17 mouse cellular contexts compared by ENCODE assay signal in genomic region chr12:87103471-87103870, GRCm38 (mm10). TPM values are rescaled to one million over a fixed set of nuclear protein-coding genes. Genes with fewer than 3 reads are reported as not detected.
"Had no signal": no experiment of that assay in that cellular context is flagged by ENCODE, and none has a peak within 500 bp of the region (broad histone marks: within the 10 kb centered on the region; RNA-seq: fewer than 3 reads in every experiment).

No protein-coding gene starts in this region.

- H3K36me3 ChIP-seq: midbrain, embryonic 13.5 days; midbrain, embryonic 15.5 days; stomach, embryonic 15.5 days had no signal

- H3K4me3 ChIP-seq: midbrain, embryonic 13.5 days; midbrain, embryonic 15.5 days; neural tube, embryonic 12.5 days; stomach, embryonic 15.5 days had no signal

- H3K9ac ChIP-seq: lung, embryonic 14.5 days; midbrain, embryonic 13.5 days; midbrain, embryonic 15.5 days; neural tube, embryonic 12.5 days; stomach, embryonic 15.5 days had no signal

- DNase-seq: lung, adult 18-20 months; lung, embryonic 14.5 days; lung, postnatal 10 days; lung, postnatal 4 days; right cerebral cortex, postnatal 14 days; thymus, adult 2 months; thymus, postnatal 25 days; thymus, postnatal 4 days had no signal

- H3K4me2 ChIP-seq: lung, embryonic 14.5 days; midbrain, embryonic 11.5 days; midbrain, embryonic 13.5 days; midbrain, embryonic 15.5 days; neural tube, embryonic 12.5 days; stomach, embryonic 15.5 days had no signal

- H3K27ac ChIP-seq: midbrain, embryonic 13.5 days; midbrain, embryonic 15.5 days; neural tube, embryonic 12.5 days; stomach, embryonic 15.5 days; stomach, postnatal 0 days had no signal

- ATAC-seq: midbrain, embryonic 13.5 days; midbrain, embryonic 15.5 days had no signal

- H3K9me3 ChIP-seq: midbrain, embryonic 13.5 days; midbrain, embryonic 15.5 days; neural tube, embryonic 12.5 days; stomach, embryonic 15.5 days had no signal

RNA-seq across cellular contexts. Expression of gene Ngb, which starts 1.1 kb away (rescaled TPM):
- total RNA-seq: megakaryocyte, adult 5-6 weeks; monocyte, adult 5-6 weeks; neutrophil, adult 5-6 weeks had no signal
